Mouse (Mus musculus): ENCODE data around the gene Bace1.

The Bace1 gene

GRCm38 (mm10) chr9:45838434-45839138, at the start of gene Bace1:
Bace1 (plus strand) TSS chr9:45838580.
- peak; percentile 84 to 88 for DNase-seq

- no peak for DNase-seq
Measured at GRCm38 (mm10) chr9:45791456-45792142, 46.8 kb upstream of the Bace1 start.

GRCm38 (mm10) chr9:45792235-45792634, 46.1 kb upstream of the Bace1 start:
- DNase-seq = no peak

- DNase-seq = no peak
Measured at GRCm38 (mm10) chr9:45793697-45794096, 44.7 kb upstream of the Bace1 start.

GRCm38 (mm10) chr9:45795722-45796121, 42.7 kb upstream of the Bace1 start:
- DNase-seq = peak; percentile 15 to 53

- DNase-seq = no peak
Measured at GRCm38 (mm10) chr9:45797271-45797670, 41.1 kb upstream of the Bace1 start.

- peak; percentile 30 to 40 for DNase-seq
Measured at GRCm38 (mm10) chr9:45798467-45799164, 39.8 kb upstream of the Bace1 start.

- no peak for DNase-seq
Measured at GRCm38 (mm10) chr9:45799402-45799801, 39.0 kb upstream of the Bace1 start.

GRCm38 (mm10) chr9:45803070-45803774, 35.2 kb upstream of the Bace1 start:
- no peak for DNase-seq

- no peak for DNase-seq
Measured at GRCm38 (mm10) chr9:45806847-45807246, 31.5 kb upstream of the Bace1 start.

- no peak for DNase-seq
Measured at GRCm38 (mm10) chr9:45807337-45807736, 31.0 kb upstream of the Bace1 start.

- DNase-seq = no peak
Measured at GRCm38 (mm10) chr9:45807761-45808160, 30.6 kb upstream of the Bace1 start.

GRCm38 (mm10) chr9:45811946-45812345, 26.4 kb upstream of the Bace1 start:
- no peak for DNase-seq

- peak in 1 of 2 experiments; percentile 22 for DNase-seq
Measured at GRCm38 (mm10) chr9:45815113-45815512, 23.3 kb upstream of the Bace1 start.

- peak; percentile 48 to 60 for DNase-seq
Measured at GRCm38 (mm10) chr9:45815525-45815924, 22.9 kb upstream of the Bace1 start.

- DNase-seq = no peak
Measured at GRCm38 (mm10) chr9:45818406-45819011, 19.9 kb upstream of the Bace1 start.

- peak; percentile 49 to 61 for DNase-seq
Measured at GRCm38 (mm10) chr9:45827663-45828290, 10.6 kb upstream of the Bace1 start.

GRCm38 (mm10) chr9:45828291-45828963, 10.0 kb upstream of the Bace1 start, which contains the start of gene Cep164:
Cep164 (minus strand) TSS chr9:45828691.
- peak; percentile 91 to 92 for DNase-seq

GRCm38 (mm10) chr9:45829107-45829506, 9.3 kb upstream of the Bace1 start:
- peak; percentile 75 to 82 for DNase-seq

- no peak for DNase-seq
Measured at GRCm38 (mm10) chr9:45832898-45833297, 5.5 kb upstream of the Bace1 start.

- no peak for DNase-seq
Measured at GRCm38 (mm10) chr9:45833461-45833860, 4.9 kb upstream of the Bace1 start.

GRCm38 (mm10) chr9:45838069-45838433, 329 bp upstream of the Bace1 start:
- DNase-seq = no peak

Measured in lung, postnatal 4 days (tissue).